Mouse (Mus musculus) ovary, postnatal 14 days (tissue): Measurements from ENCODE around the gene Csmd2.

ENCODE experiments used
- DNase-seq: peaks from one replicate; pipeline ENCODE4 v3.0.0; 2022; ENCODE audit warnings: low spot score

Csmd2 gene

GRCm38 (mm10) chr4:128141161-128142101, 153.8 kb downstream of the Csmd2 start:
- DNase-seq, result no peak

DNA sequence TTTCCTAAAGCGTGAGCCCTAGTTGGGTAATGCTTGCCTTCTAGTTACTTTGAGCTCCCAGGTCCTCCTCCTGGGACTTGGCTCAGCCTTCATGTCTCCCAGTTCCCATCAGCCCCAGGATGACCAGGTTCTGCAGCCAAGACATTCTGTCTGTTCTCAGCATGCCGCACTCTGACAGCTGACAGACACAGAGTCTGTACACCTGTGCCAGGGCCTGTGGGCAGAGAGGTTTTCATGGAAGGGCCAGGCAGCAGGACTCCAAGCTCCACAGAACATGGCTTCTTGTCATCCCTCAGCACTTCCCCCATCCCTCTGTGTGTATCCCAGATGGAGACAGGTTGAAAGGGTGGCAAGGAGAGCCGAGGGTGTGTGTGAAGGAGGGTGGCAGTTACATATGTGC, 154.6 kb downstream of the Csmd2 start:
- no peak for DNase-seq

GRCm38 (mm10) chr4:128143147-128143546, 155.5 kb downstream of the Csmd2 start:
- no peak for DNase-seq

DNA sequence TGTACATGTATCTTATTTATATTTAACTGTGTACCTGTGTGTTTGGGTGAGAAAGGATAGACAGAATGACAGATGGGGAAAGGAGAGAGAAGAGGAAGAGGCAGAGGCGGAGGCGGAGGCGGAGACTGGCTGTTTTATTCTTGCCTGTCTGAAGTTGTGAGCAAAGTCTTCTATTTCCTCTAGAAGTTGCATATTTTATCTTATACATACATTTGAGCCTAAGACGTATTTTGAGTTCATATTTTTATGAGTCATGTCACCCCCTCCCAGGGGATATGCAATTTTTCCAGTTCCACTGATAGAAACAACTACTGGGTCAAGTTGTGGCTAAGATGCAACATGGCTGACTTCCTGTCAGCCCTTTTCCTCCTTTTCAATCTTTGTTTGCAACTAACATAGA, 161.9 kb downstream of the Csmd2 start:
- DNase-seq, result no peak

DNA sequence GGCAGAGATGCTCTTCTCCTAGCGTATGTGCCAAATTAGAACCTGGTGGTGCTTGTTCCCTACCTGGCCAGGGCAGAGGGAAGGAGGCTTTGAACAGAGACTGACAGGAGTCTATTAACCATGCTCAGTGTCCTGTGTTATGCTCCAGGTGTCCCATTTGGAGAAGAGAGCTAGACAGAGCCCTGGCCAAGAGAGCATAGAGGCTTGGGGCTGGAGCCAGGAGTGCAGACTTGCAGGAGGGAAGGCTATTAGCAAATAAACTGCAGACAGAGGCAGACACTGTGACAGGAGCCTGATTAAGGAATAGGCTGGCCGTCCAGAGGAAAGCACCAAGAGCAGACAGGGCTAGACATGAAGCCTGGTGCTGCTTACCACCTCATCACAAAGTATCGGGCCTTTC, 164.4 kb downstream of the Csmd2 start:
- DNase-seq, result no peak

- no peak for DNase-seq
Observed at GRCm38 (mm10) chr4:128153144-128153543, 165.5 kb downstream of the Csmd2 start.

GRCm38 (mm10) chr4:128155226-128155625, 167.6 kb downstream of the Csmd2 start:
- no peak for DNase-seq

DNA sequence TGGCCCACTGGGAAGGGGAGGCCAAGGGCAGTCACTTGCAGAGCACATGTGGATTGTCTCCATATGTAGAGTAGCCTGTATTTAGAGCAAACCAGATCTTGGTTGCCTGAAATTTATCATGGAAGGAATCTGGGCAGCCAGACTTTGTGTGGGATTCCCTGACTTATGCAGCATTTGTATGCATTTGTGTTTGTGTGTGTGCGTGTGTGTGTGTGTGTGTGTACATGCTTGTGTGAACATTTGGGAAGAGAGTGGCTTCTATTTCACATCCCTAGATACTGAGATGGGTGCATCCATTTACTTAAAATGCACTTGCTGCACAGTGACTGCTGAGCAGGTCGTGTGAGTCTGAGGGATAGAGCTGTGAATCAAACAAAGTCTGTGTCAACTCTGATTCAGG, 173.0 kb downstream of the Csmd2 start:
- no peak for DNase-seq

DNA sequence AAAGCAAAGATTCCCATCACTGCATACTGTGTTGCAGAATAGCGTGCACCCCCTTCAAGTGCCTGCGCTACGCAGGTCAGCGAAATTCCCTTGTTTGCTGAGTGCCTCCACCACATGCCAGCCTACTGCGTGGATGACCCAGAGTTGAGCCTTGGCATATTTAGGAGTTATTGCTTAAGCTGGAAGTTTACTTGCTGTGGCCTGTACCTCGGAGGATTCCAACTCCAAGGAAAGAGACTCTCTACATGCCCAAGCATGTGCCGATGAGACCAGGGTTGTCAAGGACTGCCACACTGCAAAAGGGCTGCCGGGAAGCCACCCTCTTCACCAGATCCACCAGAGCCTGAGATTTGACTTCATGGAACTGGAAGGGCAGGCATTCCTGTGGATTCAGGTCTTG, 182.5 kb downstream of the Csmd2 start:
- no peak for DNase-seq

- no peak for DNase-seq
Observed at GRCm38 (mm10) chr4:128171233-128171632, 183.6 kb downstream of the Csmd2 start.

DNA sequence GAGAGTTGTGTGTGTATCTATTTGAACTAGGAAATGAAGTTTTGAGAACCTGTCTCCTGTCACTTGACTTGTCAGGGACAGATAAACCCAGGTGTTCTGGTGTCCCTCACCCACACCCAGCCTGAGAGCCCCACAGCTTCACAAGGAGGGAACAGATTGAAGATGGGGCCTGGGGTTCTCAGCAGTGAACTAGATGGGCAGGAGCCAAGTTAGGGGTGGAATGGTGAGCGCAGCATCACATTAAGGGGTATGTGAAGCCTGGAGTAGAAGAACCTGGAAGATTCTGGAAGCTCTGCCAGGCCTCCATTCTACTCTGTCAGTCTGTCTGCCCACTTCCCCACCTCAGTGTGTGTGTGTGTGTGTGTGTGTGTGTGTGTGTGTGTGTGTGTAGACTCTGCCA, 184.0 kb downstream of the Csmd2 start:
- DNase-seq, result no peak

DNA sequence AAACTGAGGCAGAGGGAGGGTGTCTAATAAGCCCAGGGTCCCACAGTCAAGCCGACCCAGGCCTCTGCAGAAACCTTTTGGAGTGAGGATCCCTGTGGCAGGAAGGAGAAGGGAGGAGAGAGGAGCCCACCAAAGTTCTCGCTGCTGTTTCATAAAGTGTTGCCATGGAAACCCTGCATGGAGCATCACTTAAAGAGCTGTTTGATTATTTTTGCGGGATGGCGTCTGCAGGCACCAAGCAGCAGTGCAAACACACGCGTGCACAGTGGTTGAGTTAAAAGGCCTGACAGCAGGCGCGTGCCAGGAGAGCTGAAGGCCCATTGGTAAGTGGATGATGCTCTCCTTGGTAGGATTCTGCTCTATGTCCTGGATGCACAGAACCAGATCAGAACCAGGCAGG, 191.3 kb downstream of the Csmd2 start:
- DNase-seq, result no peak

GRCm38 (mm10) chr4:128179581-128179980, 191.9 kb downstream of the Csmd2 start:
- DNase-seq, result no peak

DNA sequence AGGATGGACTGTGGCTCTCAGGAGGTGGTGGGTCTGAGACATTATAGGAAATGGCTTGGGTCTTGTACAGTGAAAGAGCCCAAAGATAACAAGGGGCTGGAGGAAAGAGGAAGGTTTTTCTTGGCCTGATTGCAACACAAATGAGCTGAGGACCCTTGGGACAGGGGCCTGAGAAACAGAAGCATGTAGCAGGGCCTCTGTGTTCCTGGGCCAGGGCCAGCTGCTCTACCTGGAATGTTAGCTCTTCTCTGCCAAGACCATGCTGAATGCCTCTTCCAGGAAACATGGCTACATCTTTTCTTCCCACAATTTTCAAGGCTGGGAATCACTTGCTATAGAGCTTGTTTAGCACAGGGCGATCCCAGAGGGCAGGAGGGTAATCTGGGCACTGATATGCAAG, 197.1 kb downstream of the Csmd2 start:
- no peak for DNase-seq

DNA sequence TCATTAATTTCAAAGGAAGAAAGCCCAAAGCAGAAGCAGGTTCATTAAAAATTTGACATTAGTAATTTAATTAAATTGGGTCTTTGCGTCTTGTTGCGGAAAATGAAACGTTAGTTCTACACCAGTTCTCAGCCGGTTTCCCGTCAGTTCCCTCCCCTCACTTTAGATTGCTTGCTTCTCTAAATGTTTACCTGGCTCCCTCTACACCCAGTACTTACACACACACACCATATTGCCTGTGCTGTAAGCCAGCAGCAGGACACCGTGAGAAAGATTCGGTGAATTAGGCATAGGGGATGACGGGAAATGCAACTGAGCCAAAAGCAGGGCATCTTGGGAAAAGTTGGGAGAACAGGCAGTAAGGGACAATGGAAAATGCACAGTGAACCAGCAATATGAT, 206.8 kb downstream of the Csmd2 start:
- DNase-seq, result no peak

DNA sequence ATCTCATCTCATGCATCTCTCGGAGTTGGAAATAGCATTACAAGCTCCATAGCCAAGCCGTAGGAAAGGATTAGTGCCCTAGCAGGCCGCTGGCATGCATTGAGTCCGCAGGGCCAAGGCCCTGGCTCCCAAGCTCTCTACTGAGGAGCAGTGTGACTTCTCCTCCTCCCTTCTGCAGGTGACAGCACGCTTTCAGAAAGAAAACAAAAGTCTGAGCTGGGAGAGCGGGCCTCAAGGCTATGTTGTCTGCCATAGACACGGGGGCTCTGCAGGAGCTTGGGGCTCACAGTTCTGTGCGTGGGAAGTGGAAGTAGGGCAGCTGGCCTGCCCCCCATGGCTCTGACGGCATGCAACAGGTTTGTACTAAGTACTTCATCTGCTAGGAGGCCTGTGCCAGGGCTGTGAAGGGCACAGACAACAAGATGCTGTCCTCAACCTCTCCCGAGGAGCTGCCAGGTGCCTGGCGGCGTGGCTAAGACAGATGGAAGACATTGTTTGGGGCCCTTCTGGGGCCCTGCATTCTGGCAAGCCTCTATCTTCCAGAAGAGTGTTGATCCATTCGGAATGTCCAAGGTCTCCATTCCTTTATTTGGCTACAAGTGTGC, 230.4 kb downstream of the Csmd2 start:
- DNase-seq, result no peak

GRCm38 (mm10) chr4:128224453-128224852, 236.8 kb downstream of the Csmd2 start:
- DNase-seq, result no peak

DNA sequence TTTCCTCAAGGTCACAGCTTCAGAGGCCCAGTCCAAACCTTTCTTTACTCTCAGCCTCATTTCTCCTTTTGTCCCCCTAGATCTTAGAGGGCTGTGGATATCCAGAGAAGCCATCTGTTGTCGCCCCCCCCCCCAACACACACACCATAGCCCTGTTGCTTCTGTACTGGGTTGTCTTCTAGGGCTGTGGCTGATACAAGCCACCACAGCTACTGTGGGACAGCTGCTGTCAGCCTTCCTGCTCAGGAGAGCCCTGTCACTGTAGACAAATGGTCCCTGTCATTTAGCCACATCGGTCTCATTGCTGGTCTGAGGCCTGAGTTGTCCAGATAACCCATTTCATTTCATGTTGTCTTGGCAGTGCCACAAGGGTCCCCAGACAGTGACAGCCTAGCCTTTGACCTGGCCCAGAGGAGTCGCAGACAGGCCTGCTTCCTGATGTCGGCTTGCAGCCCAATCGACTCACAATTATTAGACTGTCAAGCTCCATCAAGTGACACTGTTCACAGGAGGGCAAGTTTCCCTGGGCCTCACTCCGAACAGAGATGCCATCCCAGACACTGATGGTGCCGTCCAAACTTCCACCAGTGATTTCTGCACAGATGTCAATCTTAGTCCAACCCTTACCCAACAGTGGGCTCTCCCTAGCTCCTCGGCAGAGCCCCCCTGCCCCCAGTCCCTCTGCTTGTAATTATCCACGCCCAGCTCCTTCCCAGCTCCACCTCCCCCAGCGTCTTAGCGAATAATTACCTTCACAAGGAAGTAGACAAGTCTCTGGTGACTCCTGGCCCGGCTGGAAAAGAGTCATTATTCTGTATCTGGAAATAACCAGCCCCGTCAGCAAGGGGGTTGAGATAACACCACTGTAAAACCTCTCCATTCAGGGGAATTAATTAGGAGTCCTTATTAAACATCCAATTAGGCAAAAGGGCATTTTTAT, 240.0 kb downstream of the Csmd2 start:
- no peak for DNase-seq

- no peak for DNase-seq
Observed at GRCm38 (mm10) chr4:128233458-128233857, 245.8 kb downstream of the Csmd2 start.

DNA sequence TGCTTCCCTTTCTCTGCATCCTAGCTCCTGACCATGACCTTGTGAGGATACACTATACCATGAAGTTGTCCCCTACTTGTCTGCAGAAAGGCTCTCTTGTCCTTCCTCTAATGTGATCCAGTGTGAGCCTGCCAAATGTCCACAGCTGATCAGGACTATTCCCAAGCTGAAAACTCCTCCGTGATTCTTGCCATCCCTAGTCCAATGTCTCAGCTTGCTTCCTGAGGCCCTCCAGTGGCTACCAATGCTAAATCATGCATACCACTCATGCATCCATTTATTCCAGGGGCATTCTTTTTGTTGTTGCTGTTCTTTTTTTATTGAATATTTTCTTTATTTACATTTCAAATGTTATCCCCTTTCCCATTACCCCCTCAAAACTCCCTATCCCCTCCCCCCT, 251.5 kb downstream of the Csmd2 start:
- DNase-seq, result no peak

GRCm38 (mm10) chr4:128241075-128241853, 253.6 kb downstream of the Csmd2 start:
- DNase-seq, result no peak
